Mouse (Mus musculus) erythroid progenitor cell, adult 5-6 weeks (primary cell): ENCODE results near the gene Nfe2l1. TPM values are rescaled to one million over a fixed set of nuclear protein-coding genes. Genes with fewer than 3 reads are reported as not detected.
"Not testable (repeated sequence)": the region's sequence is repeated elsewhere in the genome, so short reads cannot be mapped to it uniquely, and the experiment has no call there.

Experiments
- ATAC-seq: replicated peaks from 2 replicates; pipeline ENCODE4 v1.8.0; 2016; ENCODE audit warnings: moderate number of reproducible peaks, mild to moderate bottlenecking, moderate TSS enrichment, inconsistent platforms; ENCODE audit not compliant: poor library complexity, low FRiP score, severe bottlenecking
- total RNA-seq, 2 experiments: library from RNA; stranded (forward) in 1 of 2; stranded (reverse) in 1 of 2; fragments of 150-400 nt in 1 of 2; fragments of 186-747, 209-891 nt in 1 of 2; gene quantifications; 2 replicates each; pipeline versions ENCODE4 v1.2.3 to v1.2.4; 2015 to 2017; ENCODE audit warnings: low replicate concordance in 2 of 2

Nfe2l1 gene
- total RNA-seq, 2 experiments from 2014 or later = 34.4 to 37.4 TPM

- ATAC-seq = not testable (repeated sequence)
These were observed 19.4 kb upstream of the Nfe2l1 start for GRCm38 (mm10) chr11:96849145-96849544.

- no peak for ATAC-seq
These were observed 18.9 kb upstream of the Nfe2l1 start for GRCm38 (mm10) chr11:96848694-96849093.

DNA sequence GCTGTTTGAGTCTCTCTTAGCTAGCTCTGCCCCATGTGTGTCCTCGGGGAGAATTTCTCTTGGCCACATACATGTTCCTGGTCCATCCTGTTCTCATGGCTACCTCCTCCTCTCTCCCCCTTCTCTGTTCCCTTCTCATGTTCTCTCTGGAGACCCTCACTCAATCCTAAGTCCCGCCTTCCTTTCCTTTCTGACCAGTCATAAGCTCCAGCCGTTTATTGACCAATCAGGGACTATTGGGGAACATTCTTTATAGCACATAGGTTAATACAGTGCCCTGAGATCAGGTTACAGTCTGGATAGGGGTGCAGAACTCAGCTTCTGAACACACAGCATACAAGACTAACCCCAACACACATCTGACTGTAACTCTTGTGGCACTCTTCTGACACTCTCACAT lies 17.5 kb upstream of the Nfe2l1 start:
- no peak for ATAC-seq

DNA sequence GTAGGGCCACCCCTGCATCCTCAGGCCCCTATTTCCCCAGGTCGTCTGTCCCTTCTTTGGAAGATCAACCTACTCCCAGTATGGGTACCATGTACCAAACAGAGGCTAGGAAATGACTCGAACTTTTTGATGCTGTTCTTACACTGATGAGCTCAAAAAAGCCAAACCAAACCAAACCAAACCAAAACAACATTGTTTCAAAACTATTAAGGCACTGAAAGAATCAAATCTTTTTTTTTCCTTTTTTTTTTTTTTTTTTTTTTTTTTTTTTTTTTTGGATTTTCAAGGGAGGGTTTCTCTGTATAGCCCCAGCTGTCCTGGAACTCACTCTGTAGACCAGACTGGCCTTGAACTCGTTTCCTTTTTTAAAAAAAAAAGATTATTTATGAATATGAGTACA lies 13.9 kb upstream of the Nfe2l1 start:
- no peak for ATAC-seq

DNA sequence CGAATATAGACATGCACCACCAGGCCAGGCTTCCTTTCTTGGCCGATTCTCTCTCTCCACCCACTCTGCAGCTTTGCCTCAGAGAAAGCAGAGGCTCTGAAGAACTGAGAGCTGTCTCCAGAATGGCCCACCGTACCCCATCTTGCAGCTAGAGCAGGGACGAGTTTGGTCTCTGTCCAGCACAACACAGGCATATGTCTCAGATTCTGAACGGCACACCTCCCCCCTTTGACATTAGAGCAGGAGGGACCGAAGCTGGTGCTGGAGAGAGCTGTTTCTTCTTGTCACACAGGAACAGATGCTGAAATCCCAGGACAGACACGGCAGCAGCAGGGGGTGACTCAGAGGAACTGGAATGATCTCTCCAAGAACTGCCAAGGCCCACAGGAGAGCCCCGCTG lies 10.5 kb upstream of the Nfe2l1 start:
- ATAC-seq = no peak

- no peak for ATAC-seq
These were observed 10.1 kb upstream of the Nfe2l1 start for GRCm38 (mm10) chr11:96839877-96840276.

DNA sequence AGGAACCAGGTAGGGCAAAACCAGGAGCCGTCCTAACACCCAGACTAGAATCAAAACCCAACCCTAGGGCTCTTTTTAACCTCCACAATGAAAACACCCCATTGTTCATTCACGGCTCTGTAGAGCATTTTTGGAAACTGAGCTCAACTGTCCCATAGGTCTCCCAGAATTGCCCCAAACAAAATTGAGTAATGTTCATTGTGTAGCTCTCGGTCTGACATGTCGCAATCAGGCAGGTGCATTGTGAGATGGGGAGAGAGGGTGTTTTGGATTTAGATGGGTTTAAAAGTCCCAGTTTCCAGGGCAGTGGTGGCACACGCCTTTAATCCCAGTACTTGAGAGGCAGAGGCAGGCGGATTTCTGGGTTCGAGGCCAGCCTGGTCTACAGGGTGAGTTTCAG lies 9.7 kb upstream of the Nfe2l1 start:
- no peak for ATAC-seq

GRCm38 (mm10) chr11:96838341-96838740 lies 8.6 kb upstream of the Nfe2l1 start:
- ATAC-seq = no peak

DNA sequence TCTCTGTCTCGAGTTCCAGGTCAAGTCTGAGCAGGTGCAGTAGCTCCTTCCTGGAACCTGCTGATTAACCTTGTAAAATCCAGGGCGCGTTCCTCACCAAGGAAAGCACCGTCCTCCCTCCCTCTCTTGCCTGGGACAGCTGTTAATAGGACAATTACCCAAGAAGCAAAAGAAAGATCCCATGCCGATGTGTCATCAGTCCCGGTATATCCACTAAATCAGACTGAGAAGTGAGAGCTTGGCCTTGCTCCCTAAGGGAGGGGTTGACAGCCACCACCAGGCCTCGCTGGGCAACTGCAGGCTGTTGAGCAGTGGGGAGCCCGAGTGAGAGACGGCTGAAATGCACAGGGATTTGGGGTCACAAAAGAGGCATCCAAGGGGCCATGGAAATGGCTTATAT lies 7.5 kb upstream of the Nfe2l1 start:
- no peak for ATAC-seq

DNA sequence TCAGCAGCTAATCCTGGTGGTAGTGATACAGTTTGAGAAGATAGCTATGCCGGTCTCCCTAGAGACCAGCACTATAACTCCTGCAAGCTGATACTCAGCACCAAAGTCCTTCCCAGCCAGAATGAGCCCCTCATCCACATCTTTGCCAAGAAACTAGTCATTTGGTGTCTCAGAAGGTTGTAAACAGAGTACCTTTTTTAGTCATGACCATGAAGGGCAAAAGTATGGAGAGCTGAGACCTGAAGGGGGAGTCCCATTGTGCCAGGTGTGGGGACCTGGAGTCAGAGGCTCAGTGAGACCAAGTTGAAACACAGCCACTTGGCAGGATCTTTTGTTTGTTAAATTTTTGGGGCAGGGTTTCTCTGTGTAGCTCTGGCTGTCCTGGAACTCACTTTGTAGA lies 4.4 kb upstream of the Nfe2l1 start:
- no peak for ATAC-seq

- no peak for ATAC-seq
These were observed 3.2 kb upstream of the Nfe2l1 start for GRCm38 (mm10) chr11:96832973-96833372.

GRCm38 (mm10) chr11:96832541-96832940 lies 2.8 kb upstream of the Nfe2l1 start:
- no peak for ATAC-seq

GRCm38 (mm10) chr11:96831516-96831915 lies 1.7 kb upstream of the Nfe2l1 start:
- ATAC-seq = no peak

DNA sequence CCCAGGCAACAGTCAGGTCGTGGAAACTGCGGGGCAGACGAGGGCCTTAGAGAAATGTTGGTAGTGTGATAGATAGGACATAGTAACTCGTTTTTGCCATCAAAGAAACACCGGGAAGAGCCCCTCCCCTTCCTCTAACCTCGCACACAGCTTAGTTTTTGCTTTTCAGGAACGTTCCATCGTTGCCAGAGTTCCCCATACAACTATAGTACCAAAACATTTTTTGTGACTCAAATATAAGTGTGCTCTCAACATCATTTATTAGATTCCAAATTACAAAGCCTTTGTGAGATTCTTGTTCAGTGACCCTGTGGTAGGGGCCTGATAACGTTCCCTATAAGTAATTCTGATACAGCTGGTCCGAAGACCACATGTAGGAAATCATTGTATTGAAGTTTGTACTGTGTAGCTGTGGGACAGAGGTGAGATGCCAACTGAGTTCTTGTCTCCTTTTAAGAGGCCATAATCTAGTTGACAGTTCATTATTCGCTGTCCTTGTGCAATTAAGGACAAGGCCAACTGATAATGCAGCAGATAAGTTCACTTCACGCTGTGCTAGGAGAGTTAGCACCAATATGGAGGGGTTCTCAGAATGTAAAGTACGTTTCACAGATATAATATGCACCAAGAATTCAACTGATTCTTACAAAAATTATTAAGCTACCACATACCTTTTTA lies 910 bp upstream of the Nfe2l1 start:
- no peak for ATAC-seq

DNA sequence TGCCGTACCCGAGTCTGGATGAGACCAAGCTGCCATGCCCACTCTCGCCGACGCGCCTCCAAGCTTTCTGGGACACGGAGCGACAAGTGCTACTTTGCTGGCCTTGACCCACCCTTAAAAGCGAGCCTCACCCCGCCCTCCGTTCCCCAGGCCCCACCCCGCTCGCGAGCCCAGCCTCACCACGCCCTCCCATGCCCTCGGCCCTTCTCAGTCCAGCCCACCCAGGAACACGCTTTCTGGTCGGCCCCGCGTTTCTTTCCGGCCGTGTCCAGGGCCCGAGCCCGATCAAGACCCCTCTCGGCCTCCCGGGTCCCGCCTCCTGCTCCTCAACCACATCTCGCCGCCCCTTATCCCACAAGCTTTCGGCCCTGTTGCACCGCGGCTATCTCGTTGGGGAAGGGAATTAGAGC lies 360 bp downstream of the Nfe2l1 start:
- ATAC-seq = peak; percentile 78

- peak; percentile 2; the same call in 1 of the 2 replicates for ATAC-seq
These were observed 887 bp downstream of the Nfe2l1 start for GRCm38 (mm10) chr11:96828881-96829280.

DNA sequence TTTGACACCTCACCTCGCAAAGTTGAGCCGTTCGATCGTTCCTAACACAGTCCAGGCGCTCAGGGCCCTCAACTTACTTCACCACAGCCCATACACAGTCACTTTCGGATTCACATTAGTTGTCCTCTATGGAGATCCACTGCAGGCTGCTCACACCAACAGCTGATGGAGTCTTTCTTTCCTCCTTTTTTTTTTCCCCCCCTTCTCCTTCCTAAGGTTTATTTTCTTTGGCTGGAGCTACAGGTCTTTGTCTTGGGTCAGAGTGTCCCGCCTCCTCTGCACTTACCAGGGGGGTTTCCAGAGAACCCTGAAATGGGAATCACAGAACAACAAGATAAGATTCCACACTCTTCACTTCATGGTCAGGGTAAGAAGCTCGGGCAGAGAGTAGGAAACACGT lies 1.9 kb downstream of the Nfe2l1 start:
- no peak for ATAC-seq

- no peak for ATAC-seq
These were observed 2.6 kb downstream of the Nfe2l1 start for GRCm38 (mm10) chr11:96827062-96827581.

DNA sequence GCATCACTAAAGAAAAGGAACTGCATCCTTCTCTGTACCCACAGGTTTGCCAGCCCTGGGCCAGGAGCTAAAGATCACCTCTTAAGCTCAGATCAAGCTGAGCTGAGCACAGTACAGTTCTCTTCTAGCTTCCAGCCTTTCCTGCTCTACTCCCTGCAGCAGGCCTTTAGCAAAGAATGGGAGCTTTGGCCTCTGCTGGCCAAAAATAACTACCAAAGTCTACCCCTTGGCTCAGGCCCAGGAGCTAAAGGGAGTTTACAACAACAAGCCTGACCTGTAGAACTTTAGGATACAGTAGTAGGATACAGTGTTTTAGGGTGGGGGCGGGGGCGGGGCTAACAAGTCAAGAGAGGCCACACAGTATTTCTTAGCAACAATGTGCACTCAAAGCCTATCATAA lies 3.3 kb downstream of the Nfe2l1 start:
- no peak for ATAC-seq

GRCm38 (mm10) chr11:96824783-96825495 lies 4.8 kb downstream of the Nfe2l1 start:
- ATAC-seq = no peak
